In the genomic region with DNA sequence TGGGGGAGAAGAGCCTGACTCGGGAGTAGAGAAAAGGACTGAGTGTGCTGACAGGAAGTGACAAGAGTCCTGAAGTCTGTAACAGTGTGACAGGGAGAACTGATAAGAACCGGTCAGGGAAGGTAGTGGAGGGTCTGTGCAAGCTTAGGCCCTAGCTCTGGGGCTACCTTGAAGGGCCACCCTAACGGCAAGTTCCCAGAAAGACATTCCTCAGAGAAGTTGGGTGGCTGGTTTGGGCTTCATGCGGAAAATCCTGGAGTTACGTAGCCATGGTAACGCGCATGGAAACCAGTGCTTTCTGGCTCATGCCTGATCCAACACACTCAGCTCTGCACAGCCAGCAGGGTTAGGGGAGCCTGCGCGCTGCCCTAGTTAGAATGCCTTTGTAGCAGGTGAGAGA, we compare ENCODE assay signal across 8 mouse cellular contexts. TPM values are rescaled to one million over a fixed set of nuclear protein-coding genes. Genes with fewer than 3 reads are reported as not detected.
A peak's percentile ranks its signal among the peaks of the same experiment; 100 is the strongest.
DNase-seq lines count a peak whose midpoint lies in the region; ATAC-seq lines count a peak whose summit lies in the region.

A gene (plus strand): TSS at position 291 of the 400 bp plus-strand sequence.

- WGBS in forebrain, embryonic 14.5 days: 42% methylated on average over 9 of the region's 9 CpGs
- WGBS in intestine, embryonic 16.5 days: 32% methylated on average over 9 of the region's 9 CpGs

- H3K4me1 ChIP-seq in forebrain, embryonic 14.5 days (ENCODE audit: control insufficient read depth, insufficient read depth, low read length): peaks cover 14% of the 10 kb centered on the region
- H3K4me1 ChIP-seq in intestine, embryonic 16.5 days (ENCODE audit: control insufficient read depth, insufficient read depth, low read length): peaks cover 28% of the 10 kb centered on the region
- peaks cover 57% of the 10 kb centered on the region for H3K4me1 ChIP-seq in megakaryocyte, embryonic 14.5 days

- ATAC-seq in forebrain, embryonic 14.5 days: peak; percentile 84
- peak; percentile 17; the same call in 1 of the 2 replicates for ATAC-seq in intestine, embryonic 16.5 days

- no peaks in the 10 kb centered on the region for H3K27me3 ChIP-seq in forebrain, embryonic 14.5 days (replicated peaks; ENCODE audit: control insufficient read depth, insufficient read depth, low read length)
- H3K27me3 ChIP-seq in intestine, embryonic 16.5 days (replicated peaks; ENCODE audit: control insufficient read depth, insufficient read depth, low read length): no peaks in the 10 kb centered on the region
- peaks cover 4% of the 10 kb centered on the region for H3K27me3 ChIP-seq in megakaryocyte, embryonic 14.5 days (replicated peaks)

- peak within 1 kb of the TSS; percentile 29 for H3K4me2 ChIP-seq in forebrain, embryonic 14.5 days (ENCODE audit: low read length)
- 0 out of 2 replicates have a peak within 1 kb of the TSS, but pooled peaks have one; percentile 15 for H3K4me2 ChIP-seq in intestine, embryonic 16.5 days (ENCODE audit: low read depth, low read length)

- H3K4me3 ChIP-seq in forebrain, embryonic 14.5 days (ENCODE audit: low read depth, low read length): no peak within 1 kb of the TSS
- H3K4me3 ChIP-seq in intestine, embryonic 16.5 days (ENCODE audit: low read length): no peak within 1 kb of the TSS
- peak within 1 kb of the TSS; percentile 70 for H3K4me3 ChIP-seq in megakaryocyte, embryonic 14.5 days (replicated peaks)

- no peak for DNase-seq in adrenal gland, adult 18-20 months (ENCODE audit: low spot score in 2 of 2)
- no peak for DNase-seq in adrenal gland, postnatal 4 days (ENCODE audit: low spot score in 2 of 2)
- peak; percentile 16 for DNase-seq in adrenal gland, postnatal 25 days
- DNase-seq in forebrain, embryonic 14.5 days (ENCODE audit: low spot score): peak; percentile 85
- peak; percentile 59 to 65 for DNase-seq in left cerebral cortex, postnatal 10 days (ENCODE audit: extremely low spot score in 1 of 2, low spot score in 2 of 2)
- peak; percentile 44 to 59 for DNase-seq in right cerebral cortex, postnatal 36 days (ENCODE audit: low spot score in 2 of 2)

- no peaks in the 10 kb centered on the region for H3K9me3 ChIP-seq in forebrain, embryonic 14.5 days (replicated peaks; ENCODE audit: control insufficient read depth, low read length)
- H3K9me3 ChIP-seq in intestine, embryonic 16.5 days (ENCODE audit: control insufficient read depth, low read length): no peaks in the 10 kb centered on the region
- no peaks in the 10 kb centered on the region for H3K9me3 ChIP-seq in megakaryocyte, embryonic 14.5 days

- H3K36me3 ChIP-seq in forebrain, embryonic 14.5 days (ENCODE audit: control insufficient read depth, insufficient read depth, low read length): no peaks in the 10 kb centered on the region
- no peaks in the 10 kb centered on the region for H3K36me3 ChIP-seq in intestine, embryonic 16.5 days (ENCODE audit: control insufficient read depth, insufficient read depth, low read length)
- H3K36me3 ChIP-seq in megakaryocyte, embryonic 14.5 days (replicated peaks; ENCODE audit: low read length): no peaks in the 10 kb centered on the region

- intact Hi-C loops in left cerebral cortex, postnatal 10 days (cut with DNase I): no loop called here

- peak within 1 kb of the TSS; percentile 44; the same call in 1 of the 2 replicates for H3K27ac ChIP-seq in forebrain, embryonic 14.5 days (ENCODE audit: low read depth, low read length)
- H3K27ac ChIP-seq in intestine, embryonic 16.5 days (ENCODE audit: low read length): peak within 1 kb of the TSS; percentile 87

- H3K9ac ChIP-seq in forebrain, embryonic 14.5 days (ENCODE audit: low read length): no peak within 1 kb of the TSS
- peak within 1 kb of the TSS; percentile 23; the same call in 1 of the 2 replicates for H3K9ac ChIP-seq in intestine, embryonic 16.5 days (ENCODE audit: low read depth, low read length)

RNA-seq across cellular contexts. Expression of the gene that starts here (rescaled TPM):
- 10 to 100 TPM; 18.5 to 42.1 TPM for total RNA-seq in adrenal gland, adult 18-20 months (2021)
- 10 to 100 TPM in 1 of 2 experiments, 1 to 10 TPM in 1; 5.9 to 11.8 TPM for total RNA-seq in adrenal gland, postnatal 4 days (2021)
- 5.2 and 10.2 TPM in 2 replicates for total RNA-seq in adrenal gland, postnatal 25 days (2021)
- polyA plus RNA-seq in forebrain, embryonic 14.5 days (2014; fragmentation: Nextera tagmentation; extraction: Ambion mirVana): 2.3 and 3.1 TPM in 2 replicates
- polyA plus RNA-seq in intestine, embryonic 16.5 days (2015; fragmentation: Nextera tagmentation; extraction: Ambion mirVana): 43.7 and 49.5 TPM in 2 replicates
- 1 to 10 TPM in 1 of 2 experiments, under 1 TPM in 1; 0.55 to 1.7 TPM for total RNA-seq in left cerebral cortex, postnatal 10 days (2021)
- 566 and 781 TPM in 2 replicates for polyA plus RNA-seq in megakaryocyte, embryonic 14.5 days (2012; ENCODE audit: insufficient read depth, low replicate concordance)

Comparison
In these comparisons a context has a peak if more than half of its experiments do, and no peak if none do; other contexts are left out.
1. RNA of the gene that starts here (polyA plus RNA-seq): 566 to 781 TPM in megakaryocyte, embryonic 14.5 days; 43.7 to 49.5 TPM in intestine, embryonic 16.5 days and 2.3 to 3.1 TPM in forebrain, embryonic 14.5 days; every median in the first group is over 10 times any median in the second.
2. DNase-seq: peak in adrenal gland, postnatal 25 days (single experiment), forebrain, embryonic 14.5 days (single experiment), left cerebral cortex, postnatal 10 days (2 of 2) and right cerebral cortex, postnatal 36 days (2 of 2); none in adrenal gland, adult 18-20 months (0 of 2) and adrenal gland, postnatal 4 days (0 of 2).